Mouse (Mus musculus): ENCODE results near the gene Arfip1. TPM values are rescaled to one million over a fixed set of nuclear protein-coding genes. Genes with fewer than 3 reads are reported as not detected.

Gene Arfip1
- 10 to 100 TPM; 38.6 to 48.6 TPM for total RNA-seq (2021)
- long read RNA-seq, experiment 1, transcript Arfip1-203 (9 exons, 1,343 nt), result major isoform, 22 of 26 reads
- long read RNA-seq, experiment 1, partial matches to known transcripts, result 0 of 26 reads
- long read RNA-seq, experiment 1, other reads (novel, unspliced or antisense), result 1 of 26 reads
- long read RNA-seq, experiment 2, transcript Arfip1-201 (8 exons, 2,799 nt), result minor isoform, 7 of 71 reads
- long read RNA-seq, experiment 2, transcript Arfip1-203 (9 exons, 1,343 nt), result major isoform, 46 of 71 reads
- long read RNA-seq, experiment 2, partial matches to known transcripts, result 9 of 71 reads
- long read RNA-seq, experiment 2, other reads (novel, unspliced or antisense), result 5 of 71 reads

DNA sequence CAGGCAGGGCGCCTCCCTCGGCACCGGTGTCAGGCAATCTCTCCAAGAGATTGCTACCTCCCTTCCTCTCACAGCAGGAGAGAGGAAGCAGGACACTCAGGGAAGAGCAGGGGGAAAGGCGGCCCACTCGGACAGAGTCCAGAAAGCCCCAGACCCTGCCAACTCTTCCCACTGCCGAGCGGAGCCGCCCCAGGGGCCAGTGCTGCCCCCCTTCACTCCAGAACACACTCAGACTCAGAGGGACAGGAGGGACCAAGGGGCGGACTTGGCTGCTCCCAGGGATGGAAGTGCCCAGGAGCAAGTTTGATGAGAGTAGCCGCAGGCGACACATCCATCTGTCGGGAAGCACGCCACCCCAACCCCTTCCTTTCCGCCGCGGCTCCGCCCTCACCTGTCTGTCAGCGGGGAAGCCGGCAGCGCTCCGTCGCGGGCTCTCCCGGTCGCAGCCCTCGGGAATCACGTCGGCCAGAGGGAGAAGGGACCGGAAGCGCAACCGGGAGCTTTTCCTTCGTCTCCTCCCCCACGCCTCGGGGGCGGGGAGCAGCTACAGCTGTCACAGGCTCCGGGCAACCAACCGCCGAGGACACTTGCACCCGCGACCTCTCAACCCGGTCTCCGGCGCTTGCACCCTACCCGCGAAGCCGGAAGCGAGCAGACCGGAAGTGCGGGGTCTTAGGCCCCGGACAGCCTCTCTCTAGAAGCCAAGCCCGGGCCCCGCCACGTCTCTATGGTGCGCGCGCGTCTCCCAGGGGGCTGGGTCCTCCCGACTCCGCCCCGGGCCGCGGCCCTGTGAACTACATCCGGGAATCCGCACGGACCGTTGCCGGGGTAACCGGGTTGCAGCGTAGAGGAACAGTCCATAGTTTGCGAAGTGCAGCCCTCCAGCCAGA, at the start of gene Arfip1:
Gene Arfip1 (minus strand): TSS at position 603 of the 890 bp plus-strand sequence.
- peak; percentile 97 for DNase-seq (ENCODE audit: low spot score in 2 of 2)

DNA sequence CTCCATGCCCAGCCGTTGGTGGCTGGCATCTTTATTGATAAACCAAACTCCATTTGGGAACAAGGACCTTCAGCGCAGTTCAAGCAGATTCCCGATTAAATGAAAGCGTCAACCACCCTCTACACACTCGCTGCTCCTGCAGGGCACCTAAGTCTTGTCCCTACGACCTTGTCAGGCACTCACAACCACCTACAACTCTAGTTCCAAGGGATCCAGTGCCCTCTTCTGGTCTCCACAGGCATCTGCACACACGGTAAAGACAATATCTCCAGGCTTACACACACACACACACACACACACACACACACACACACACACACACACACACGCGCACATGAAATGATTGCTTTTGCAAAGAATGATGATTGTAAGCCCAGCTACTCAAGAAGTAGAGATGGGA, 49.2 kb upstream of the Arfip1 start:
- DNase-seq (ENCODE audit: low spot score in 2 of 2), result no peak

DNA sequence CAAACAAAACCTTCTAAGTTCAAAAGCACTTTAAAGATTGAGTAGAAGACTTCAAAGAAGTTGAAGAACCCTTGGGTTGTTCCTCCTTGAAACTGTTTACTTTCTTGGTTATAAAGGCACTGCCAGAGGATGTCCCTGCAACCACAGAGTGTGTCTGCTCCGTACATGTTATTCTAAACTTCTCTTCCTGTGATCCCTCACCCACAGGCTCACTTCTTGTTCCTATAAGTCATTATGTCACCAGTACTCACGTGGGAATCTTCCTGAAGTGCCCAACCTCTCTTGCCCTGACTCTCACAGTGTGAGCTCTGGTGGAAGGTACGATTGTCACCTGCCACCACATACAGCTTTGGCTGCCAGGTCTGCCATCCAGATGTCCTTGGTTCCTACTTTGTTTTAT, 39.6 kb upstream of the Arfip1 start:
- DNase-seq (ENCODE audit: low spot score in 2 of 2), result no peak

DNA sequence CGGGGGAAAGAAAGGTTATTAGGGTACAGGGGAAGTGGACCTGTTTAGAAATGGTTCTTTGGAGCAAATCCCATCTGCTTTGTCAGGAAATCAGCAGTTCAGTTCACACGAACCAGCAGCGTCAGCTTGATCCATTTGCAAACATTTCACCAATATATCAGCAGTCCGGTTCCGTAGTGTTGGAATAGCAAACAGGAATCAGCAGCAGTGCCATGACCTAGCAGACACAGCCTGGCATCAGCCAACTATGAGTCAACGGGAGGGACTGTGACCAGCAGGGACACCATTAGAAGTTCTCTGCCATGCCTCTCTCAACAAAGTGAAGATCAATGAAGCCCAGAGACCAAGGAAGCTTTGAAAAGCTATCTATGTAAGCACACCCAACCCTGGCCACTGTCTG, 37.3 kb upstream of the Arfip1 start:
- no peak for DNase-seq (ENCODE audit: low spot score in 2 of 2)

DNA sequence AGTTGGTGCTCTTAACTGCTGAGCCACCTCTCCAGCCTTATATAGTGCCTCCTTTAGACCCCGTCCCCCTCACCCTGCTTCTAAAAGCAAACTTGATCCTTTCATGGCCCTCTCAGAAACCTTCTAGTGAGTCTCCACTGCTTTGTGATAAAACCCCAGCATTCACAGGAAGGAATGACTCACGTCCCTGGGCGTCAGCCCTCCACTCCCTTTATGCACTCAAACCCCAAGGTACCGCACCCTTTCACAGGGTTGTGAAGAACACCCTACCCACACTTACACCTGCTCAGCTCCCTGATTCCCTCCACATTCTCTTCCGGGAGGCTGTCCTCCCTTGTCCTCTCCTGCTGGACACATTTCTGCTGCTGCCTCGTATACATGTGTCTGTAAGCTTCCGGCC, 36.6 kb upstream of the Arfip1 start:
- DNase-seq (ENCODE audit: low spot score in 2 of 2), result no peak

DNA sequence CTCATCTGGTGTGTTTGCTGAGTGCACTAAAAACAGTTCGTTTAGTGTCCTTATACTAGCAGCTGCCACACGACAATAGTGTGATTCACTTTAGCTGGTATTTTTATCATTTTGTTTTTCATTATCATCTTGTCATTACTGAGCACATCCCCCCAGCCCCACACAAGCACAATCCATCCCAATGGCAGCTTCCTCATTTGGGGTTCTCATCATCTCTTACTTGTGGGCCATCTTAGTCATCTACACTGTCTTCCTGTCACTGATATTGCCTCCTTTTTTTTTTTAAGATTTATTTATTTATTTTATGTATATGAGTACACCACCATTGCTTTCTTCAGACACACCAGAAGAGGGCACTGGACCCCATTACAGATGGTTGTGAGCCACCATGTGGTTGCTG, 36.2 kb upstream of the Arfip1 start:
- no peak for DNase-seq (ENCODE audit: low spot score in 2 of 2)

DNA sequence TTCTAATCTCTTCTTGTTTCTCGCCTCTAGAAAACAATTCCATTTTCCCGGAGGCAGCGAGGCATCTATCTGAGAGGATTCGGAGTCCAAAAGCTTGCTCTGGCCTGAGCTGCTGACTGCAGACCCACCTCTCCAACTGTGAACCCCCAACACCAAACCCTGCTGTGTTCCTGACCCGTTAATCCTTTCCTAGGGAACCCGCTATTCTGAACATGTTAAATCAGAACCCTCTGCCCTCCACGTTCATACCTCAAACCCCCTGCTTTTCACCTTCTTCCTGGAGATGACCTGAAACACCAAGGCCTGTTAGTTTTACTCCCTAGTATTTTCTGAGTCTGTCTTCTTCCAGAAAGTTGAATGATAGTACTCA, 33.4 kb upstream of the Arfip1 start:
- DNase-seq (ENCODE audit: low spot score in 2 of 2), result no peak

DNA sequence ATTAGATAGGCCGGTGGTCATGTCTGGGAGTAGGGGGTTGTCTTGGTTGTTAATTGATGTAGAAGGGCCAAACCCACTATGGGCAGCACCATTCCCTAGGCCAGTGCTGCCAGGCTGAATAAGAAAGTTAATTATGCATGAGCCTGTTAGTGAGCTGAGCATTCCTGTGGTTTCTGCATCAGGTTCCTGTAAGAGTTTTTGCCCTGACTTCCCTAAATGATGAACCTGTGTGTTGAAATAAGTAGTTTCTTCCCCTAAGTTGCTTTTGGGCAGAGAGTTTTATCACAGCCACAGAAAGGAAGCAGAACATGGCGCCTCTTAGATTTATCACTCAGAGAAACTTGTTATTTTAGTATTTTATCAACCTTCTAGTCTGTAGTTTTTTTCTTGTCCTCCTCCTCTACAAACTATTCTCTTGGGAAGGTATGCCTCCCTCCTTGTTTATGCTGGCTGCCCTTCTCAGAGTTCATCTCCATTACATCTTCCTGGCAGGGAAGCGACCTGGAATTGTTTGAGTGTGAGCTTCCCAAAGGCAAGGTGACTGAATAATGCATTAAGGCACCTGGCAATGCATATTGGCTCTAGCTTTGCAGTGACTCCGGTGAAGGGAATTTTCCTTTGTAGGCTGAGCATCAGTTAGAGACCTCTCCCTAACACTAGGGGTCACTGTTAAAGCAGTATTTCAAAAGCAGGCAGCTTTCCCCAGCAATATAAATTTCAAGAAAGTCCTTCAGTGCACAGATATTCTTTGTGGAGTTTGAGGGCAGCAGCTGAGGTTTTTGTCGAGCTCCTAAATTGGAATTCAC, 32.8 kb upstream of the Arfip1 start:
- no peak for DNase-seq (ENCODE audit: low spot score in 2 of 2)

DNA sequence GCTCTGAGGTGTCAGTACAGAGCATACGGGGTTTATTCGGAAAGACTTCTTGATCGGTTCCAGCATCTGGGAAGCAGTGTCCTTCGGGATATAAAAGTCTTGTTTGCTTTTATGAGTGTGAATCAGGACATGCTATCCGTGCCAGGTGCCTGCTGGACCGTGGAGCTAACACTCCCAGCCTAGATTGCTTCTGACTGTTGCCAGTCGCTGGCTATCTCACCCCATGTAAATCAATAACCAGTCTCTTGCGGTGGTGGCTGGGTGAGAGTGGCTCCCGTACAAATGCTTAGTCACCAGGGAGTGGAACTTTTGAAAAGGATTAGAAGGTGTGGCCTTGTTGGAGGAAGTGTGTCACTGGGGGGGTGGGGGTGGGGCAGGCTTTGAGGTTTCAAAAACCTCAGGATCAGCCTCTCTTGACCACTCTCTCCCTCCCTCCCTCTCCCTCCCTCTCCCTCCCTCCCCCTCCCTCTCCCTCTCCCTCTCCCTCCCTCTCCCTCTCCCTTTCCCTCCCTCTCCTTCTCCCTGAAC, 27.8 kb upstream of the Arfip1 start:
- no peak for DNase-seq (ENCODE audit: low spot score in 2 of 2)

DNA sequence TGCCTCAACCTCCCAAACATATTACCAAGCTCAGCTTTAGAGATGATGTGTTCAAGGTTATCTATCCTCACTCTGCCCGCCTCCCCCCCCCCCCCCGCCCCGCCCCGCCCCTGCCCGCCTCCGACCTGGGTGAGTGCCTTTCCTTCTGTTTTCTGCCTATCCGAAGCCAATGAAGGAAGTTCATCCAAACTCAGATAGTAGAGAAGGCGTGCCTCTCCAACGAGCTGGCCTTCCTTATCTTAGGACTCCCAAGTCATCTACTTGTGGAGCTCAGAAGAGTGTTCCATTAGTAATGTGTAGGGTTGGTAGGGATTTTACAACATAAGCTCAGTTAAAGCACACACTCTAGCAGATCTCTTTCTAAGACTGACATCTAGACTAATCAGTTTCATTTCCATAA, 20.8 kb upstream of the Arfip1 start:
- no peak for DNase-seq (ENCODE audit: low spot score in 2 of 2)

DNA sequence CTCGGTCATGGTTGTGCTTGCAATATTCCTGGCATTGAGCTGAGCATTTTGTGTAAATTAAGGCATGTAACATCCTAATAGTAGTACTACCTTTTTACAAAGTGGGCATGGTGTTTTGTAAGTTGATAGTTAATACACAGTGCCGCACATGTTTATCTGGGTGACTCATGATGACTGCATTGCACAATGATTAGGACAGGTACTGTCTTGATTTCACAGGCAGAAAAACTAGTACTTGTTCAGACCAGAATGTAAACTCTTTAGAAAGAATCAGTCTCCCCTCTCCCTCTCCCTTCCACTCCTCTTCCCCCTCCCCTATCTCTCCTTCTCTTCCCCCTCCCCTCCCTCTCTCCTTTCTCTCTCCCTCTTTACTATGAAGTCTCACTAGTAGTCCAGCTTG, 20.3 kb upstream of the Arfip1 start:
- no peak for DNase-seq (ENCODE audit: low spot score in 2 of 2)

DNA sequence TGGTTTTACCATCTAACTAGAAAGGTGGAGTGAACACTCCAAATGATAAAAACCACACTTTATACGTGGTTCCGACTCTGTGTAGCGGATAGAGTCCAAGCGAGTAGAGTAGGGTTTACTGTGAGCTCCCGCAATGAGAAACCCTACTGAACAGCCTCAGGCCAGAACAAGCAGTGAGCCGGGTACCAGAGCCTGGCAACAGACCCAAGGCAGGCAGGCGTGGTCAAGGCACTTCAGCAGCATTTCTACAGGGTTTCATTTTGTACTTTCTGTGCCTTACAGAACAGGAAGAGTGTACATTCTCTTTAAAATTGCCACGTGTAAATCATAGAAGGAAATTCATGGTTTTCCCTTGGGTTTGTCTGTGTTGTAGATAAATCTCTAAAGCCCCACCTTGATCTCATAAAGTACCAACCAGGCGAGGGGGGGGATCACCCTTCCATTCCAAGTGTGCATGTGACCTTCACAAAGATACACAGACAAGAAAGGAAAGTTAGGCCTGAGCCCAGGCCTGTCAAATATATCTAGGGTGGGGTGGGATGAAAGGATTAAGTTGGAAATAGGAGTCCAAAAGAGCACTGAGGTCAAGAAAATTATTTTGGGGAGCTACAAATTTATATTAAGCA, 19.6 kb upstream of the Arfip1 start:
- DNase-seq (ENCODE audit: low spot score in 2 of 2), result no peak

DNA sequence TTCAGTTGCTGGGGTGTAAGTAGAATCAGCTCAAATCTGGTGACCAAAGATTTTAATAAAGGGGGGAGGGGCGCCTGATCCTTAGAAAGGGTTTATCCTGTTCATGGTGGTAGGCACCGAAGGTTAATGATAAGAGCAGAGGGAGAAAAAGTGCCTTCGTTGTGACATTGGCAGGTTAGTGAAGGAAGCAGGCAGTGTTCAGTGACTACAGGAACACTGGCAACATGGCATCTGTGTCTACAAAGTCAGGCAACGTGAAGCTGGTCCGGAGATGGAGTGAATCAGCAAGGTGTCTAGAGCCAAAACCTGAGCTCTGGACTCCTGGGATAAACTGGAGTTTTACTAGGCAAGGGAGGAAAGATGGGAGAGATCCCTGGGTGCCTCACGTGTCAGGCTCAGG, 16.3 kb upstream of the Arfip1 start:
- DNase-seq (ENCODE audit: low spot score in 2 of 2), result no peak

DNA sequence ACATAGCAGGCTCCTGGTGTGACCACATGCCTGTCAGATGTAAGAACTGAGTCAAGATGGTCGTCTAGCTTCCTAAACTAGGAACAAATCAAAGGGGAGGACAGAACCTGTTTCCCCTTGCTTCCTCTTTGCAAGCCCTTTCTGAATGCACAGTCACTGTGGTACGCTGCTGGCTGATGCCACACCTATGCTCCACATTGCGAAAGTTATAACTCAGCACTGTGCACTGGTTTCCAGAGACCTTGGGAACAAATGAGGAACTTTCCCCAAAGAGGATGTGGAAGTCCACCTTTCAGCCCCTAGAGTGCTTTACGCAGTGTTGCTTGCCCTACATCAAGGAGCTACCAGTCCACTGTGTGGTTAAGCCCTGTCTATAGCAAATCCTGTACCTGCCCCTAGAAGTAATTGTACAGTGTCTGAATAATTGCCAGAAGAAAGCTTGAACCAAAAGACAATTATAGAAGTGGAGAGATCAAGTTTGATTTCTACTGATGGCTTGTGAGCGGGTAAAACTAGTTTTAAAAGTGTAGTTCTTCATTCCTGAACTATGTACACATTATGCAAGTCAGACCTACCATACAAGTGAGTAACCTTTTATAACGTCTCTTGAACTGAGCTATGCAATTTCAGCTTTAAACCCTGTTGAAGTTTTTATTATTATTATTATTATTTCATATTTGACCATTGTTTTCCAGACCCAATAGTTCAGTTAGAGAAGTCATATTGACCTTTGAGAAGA, 15.7 kb upstream of the Arfip1 start:
- DNase-seq (ENCODE audit: low spot score in 2 of 2), result no peak

DNA sequence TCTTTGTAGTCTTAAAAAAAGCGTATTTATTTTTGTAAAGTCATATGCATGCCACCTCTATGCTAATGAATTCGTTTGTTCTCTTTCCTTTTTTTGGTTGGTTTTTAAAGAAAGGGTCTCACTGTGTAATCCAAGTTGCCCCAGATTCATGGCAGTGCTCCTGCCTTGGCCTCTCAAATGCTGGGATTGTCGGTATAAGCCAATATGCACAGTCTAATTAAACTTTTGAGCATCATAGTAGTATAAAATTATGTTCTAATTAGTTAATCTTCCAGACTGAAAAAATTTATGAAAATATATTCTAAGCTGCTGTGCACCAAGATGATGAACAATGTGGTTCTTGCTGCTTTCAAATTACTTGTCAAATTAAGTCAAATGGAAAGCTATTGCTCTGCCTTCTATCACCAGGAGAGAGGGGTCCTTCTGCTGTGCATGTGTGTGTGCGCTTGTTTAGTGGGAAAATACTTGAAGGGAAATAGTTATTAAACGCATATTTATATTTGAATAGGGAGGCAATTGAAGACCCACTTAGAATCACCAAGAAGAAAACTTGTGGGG, 13.3 kb upstream of the Arfip1 start:
- DNase-seq (ENCODE audit: low spot score in 2 of 2), result no peak

DNA sequence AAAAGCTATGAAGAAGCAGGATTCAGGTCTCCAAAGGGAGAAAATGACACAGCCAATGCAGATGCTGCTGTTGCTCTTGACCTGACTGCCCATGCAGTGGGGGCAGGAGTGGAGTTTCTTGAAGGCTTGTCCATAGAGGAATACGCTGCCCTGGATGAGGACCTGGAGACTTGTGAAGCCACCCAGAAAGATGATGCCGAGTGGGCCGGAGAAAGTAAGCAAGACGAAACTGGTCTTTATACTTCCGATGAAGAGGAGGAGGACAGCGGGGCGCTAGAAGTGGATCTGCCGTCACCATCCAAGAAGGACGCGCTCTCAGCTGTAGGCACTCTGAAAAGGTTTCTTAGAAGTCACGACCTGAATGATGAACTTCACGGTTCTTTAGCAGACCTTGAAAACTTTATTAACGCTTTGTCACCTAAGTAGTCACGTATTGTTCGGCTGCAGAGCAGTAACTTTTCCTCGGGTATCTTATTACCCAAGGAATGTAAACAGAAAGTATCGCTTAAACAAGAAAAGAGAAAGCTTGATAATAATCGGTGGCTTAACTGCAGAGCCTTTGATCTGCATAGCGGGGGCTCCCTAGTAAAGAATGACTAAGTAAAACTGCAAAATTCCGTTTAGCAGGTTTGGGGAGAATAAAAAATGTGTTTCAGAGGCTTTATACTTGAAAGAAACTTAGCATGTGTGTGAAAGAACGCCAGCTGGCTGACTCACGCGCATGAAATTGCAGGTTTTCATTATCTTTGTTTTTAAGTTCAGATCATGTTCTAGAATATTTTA, 12.7 kb upstream of the Arfip1 start:
- DNase-seq (ENCODE audit: low spot score in 2 of 2), result no peak

DNA sequence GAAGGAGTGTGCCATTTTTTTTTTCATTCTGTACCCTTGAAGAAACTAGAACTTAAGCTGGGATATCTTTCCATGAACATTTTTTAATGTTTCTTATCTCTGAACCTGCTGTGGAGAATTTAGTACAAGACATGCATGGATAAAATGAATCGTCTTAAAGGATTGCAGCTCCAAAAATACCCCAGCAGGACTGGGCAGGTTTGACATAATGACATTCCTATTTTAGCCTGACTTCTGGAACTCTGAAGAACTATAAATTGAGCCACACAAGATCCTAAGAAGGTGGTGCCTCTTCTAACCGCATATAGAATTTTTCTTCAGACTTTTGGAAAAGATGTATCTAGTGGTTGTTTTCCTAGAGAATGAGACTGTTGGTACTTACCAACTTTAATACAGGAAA, 10.8 kb upstream of the Arfip1 start, which contains the start of gene Tigd4:
Gene Tigd4 (plus strand): TSS at position 301 of the 400 bp plus-strand sequence.
- no peak for DNase-seq (ENCODE audit: low spot score in 2 of 2)

DNA sequence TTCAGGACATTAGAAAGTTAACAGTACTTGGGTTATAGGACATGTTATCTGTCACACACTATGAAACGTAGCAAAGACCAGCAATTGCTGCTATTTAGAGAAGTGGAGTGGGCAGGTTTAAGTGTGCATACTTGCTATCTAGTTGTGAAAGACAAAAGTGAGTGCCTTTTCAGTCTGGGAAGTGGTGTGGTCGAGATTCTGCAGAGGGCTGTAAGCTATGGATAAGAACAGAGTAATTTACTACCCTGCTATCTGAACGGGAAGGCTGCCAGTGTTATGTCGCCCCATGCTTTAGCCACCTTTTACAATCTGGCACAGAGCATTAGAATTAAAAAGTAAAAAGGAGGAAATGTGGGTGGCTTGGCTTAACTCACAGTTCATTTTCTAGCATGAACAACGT, 4.3 kb upstream of the Arfip1 start:
- DNase-seq (ENCODE audit: low spot score in 2 of 2), result no peak

DNA sequence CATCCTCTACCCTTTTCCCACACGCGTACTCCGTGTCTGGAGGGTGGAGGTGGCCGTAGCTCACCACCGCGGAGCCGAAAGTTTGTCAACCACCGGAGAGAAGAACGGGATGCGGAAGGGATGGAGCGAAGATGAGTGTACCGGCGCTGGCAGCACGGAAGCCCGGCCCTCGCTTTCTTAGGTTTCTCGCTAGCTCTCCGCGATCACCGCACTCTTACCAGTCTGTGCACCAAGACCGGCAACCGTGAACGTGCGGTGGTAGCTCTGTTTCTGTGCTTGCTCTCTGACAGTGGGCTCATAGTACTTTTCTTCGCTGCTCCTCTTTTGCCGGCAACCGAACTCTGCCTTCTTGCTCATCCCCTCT, 470 bp upstream of the Arfip1 start:
- no peak for DNase-seq (ENCODE audit: low spot score in 2 of 2)
